Mouse (Mus musculus) liver, adult 2 months (tissue): ENCODE results near the gene Crbn. TPM values are rescaled to one million over a fixed set of nuclear protein-coding genes. Genes with fewer than 3 reads are reported as not detected.

Experiments
- DNase-seq: peaks from one replicate; pipeline ENCODE4 v3.0.0-alpha.2; 2011; ENCODE audit warnings: low read depth, low spot score; ENCODE audit errors: extremely low read depth
- H3K27ac ChIP-seq: fragments of 200-500 bp; replicated peaks from 2 replicates; pipeline ENCODE4 v1.5.1; 2012; ENCODE audit warnings: low read depth, mild to moderate bottlenecking, control low read depth, inconsistent platforms, low read length; ENCODE audit not compliant: insufficient read depth
- H3K27me3 ChIP-seq: fragments of 200-500 bp; 2 replicates; pipeline ENCODE4 v1.6.1; 2012; ENCODE audit warnings: mild to moderate bottlenecking, moderate library complexity, low read length, inconsistent platforms; ENCODE audit not compliant: control insufficient read depth, insufficient read depth
- H3K36me3 ChIP-seq: fragments of 200-500 bp; 2 replicates; pipeline ENCODE4 v1.6.1; 2012; ENCODE audit warnings: low read length, inconsistent platforms; ENCODE audit not compliant: control insufficient read depth, insufficient read depth
- H3K4me1 ChIP-seq: fragments of 200-500 bp; 2 replicates; pipeline ENCODE4 v1.6.1; 2011; ENCODE audit warnings: low read length; ENCODE audit not compliant: control insufficient read depth, insufficient read depth
- H3K4me3 ChIP-seq: fragments of 200-500 bp; 2 replicates; pipeline ENCODE4 v1.5.1; 2011; ENCODE audit warnings: low read depth, mild to moderate bottlenecking, control low read depth, low read length, moderate library complexity; ENCODE audit not compliant: insufficient read depth
- H3K79me2 ChIP-seq: fragments of 200-500 bp; 2 replicates; pipeline ENCODE4 v1.6.1; 2012; ENCODE audit warnings: inconsistent platforms, mild to moderate bottlenecking, low read length, moderate library complexity; ENCODE audit not compliant: control insufficient read depth, insufficient read depth
- H3K9ac ChIP-seq: fragments of 200-500 bp; 2 replicates; pipeline ENCODE4 v1.6.1; 2012; ENCODE audit warnings: low read depth, mild to moderate bottlenecking, control low read depth, inconsistent platforms, low read length
- CTCF ChIP-seq: fragments of 200-500 bp; IDR thresholded peaks from 2 replicates; pipeline ENCODE4 v1.5.1; 2011; ENCODE audit warnings: low read depth, low read length, control low read depth
- POLR2A ChIP-seq: fragments of 200-500 bp; IDR thresholded peaks from 2 replicates; pipeline ENCODE4 v1.6.1; 2011; ENCODE audit warnings: low read length, control low read depth; ENCODE audit not compliant: insufficient read depth; ENCODE audit errors: extremely low read depth
- WGBS: fragments of 180-500 bp; shearing (Covaris S2); methylation state at CpG from one replicate; pipeline ENCODE4 v1.1.7; 2018; 5-methylcytosine and 5-hydroxymethylcytosine counted together
- polyA plus RNA-seq: library from polyadenylated mRNA; depleted of rRNA; stranded (reverse); fragments of >200 nt; gene quantifications from 2 replicates; pipeline ENCODE4 v1.2.3, GENCODE M21; 2012; rRNA removed
- total RNA-seq: library from RNA; depleted of rRNA; stranded (reverse); fragments of >200 nt; gene quantifications from 2 replicates; pipeline ENCODE4 v1.2.3, GENCODE M21; 2014; rRNA removed

Crbn gene
- total and polyA plus RNA-seq, 2 experiments: 8.6 to 49.2 TPM

DNA sequence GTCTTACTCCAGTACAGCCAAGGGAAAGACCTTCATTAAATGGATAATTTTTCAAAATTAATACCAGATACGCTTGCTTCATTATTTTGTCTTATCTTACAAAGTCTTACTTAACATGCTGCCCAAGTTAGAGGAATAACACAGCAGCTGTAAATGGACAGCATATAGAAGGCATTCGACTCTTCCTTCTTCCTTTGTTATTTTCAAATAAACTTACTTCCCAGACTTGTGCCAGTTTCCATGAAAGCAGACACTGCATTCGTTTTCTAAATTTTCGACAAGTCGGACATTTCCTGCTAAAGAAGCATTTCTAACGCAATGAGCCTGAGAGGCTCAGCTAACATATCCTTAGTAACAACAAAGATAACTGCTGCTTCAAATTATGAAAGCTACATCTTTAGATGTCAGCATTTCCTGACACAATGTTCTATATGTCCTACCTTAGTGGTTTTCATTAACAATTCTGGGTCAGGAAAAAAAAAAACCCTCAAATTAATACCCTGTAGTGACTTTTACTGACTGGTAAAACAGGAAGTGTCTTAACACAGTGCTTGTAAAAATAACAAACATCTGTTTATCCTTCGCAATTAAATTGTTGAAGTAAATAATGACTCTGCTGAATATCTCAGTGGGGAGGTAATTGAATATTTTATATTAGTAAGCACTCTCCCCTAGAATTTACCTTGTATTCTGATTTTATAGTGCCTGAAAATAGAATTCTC is 54.0 kb downstream of the Crbn start:
- TF ChIP-seq CTCF (no peak), POLR2A (no peak)
- no peaks in the 10 kb centered on the region for H3K36me3 ChIP-seq
- no peak overlapping the region for H3K4me3 ChIP-seq
- no peak overlapping the region for H3K9ac ChIP-seq
- DNase-seq: no peak
- no peaks in the 10 kb centered on the region for H3K79me2 ChIP-seq
- H3K27me3 ChIP-seq: no peaks in the 10 kb centered on the region
- 66% methylated on average over 7 of the region's 7 CpGs for WGBS
- no peaks in the 10 kb centered on the region for H3K4me1 ChIP-seq
- H3K27ac ChIP-seq: no peak overlapping the region

DNA sequence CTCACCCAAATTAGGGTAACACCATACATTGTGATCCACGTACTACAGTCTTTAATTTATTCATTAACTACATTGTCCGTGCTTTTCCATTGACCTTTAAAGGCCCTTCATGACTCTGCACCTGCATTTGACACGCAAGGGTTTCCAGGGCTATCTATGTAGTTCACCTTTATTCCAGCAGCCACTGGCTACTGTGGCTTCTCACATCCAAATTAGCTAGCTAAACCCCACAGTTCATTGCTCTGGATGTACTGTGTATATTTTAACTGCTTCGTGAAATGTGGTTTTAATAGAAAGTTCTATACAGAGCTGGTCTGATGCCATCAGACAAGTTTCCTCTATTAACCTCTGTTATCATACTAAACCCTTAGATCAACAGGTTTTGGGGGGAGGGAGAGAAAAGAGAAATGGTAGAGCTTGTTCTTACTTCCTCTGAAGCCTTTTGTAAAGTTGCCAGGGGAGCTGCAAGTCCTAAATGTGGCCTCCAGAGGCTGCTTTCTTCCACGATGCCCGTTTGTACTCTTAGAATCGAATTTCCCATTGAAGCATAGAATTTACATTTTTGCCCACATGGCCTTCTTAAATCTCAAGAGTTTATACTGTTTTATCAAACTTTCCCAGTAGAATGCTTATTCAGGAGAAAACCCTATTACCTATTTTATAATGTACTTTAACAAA is 56.2 kb downstream of the Crbn start:
- Histone ChIP-seq H3K36me3 (no peaks in the 10 kb centered on the region), H3K9ac (no peak overlapping the region), H3K79me2 (no peaks in the 10 kb centered on the region), H3K4me1 (no peaks in the 10 kb centered on the region), H3K27me3 (no peaks in the 10 kb centered on the region), H3K4me3 (no peak overlapping the region), H3K27ac (no peak overlapping the region)
- 78% methylated on average over 7 of the region's 7 CpGs for WGBS
- TF ChIP-seq CTCF (no peak), POLR2A (no peak)
- no peak for DNase-seq

DNA sequence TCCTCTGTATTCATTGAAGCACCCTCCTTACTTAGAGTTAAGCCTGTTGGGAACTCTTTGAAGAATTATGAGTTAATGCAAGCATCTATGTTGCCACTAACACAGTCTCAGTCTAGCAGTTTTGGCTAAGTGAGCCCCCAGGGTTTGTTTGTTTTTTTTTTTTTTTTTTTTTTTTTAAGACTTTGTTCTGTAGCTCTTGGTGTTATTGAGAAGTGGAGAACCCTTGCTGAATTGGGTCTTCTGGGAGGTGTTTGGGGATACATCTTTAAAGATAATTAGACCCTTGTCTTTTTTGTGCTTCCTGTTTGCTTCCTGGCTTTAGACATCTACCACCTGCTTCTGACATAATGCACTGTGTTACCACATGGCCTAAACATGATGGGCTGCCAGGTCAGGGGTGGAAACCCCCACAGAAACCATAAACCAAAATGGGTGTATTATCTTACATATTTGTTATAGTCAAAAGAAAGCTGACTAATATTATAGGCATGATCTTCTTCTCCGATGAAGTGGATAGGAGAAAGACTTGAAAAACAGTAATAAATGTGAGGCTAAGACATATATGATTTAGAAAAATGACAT is 59.5 kb downstream of the Crbn start:
- Histone ChIP-seq H3K4me3 (no peak overlapping the region), H3K36me3 (no peaks in the 10 kb centered on the region), H3K9ac (no peak overlapping the region), H3K4me1 (no peaks in the 10 kb centered on the region), H3K27me3 (no peaks in the 10 kb centered on the region), H3K27ac (no peak overlapping the region), H3K79me2 (no peaks in the 10 kb centered on the region)
- no peak for DNase-seq
- TF ChIP-seq CTCF: no peak
- no peak for TF ChIP-seq POLR2A
- 89% methylated on average over 1 of the region's 1 CpGs for WGBS

DNA sequence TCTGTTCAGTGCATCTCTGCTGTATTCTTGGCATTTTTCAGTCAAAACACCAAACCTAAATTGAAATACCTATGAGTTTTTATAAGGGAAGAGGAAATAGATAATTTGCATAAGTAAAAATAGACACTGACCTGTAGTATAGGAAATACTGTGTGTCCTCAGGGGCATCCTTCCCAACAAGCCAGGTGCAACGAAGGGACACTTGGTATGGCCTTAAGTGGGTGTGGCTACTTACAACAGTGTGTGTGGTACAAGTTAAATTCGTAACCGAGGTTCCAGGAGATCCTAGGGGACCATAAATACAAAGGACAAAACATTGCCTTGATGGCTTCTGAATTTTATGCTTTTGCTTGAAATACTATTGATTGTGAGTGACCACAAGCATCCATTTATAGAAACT is 61.6 kb downstream of the Crbn start:
- Histone ChIP-seq H3K79me2 (no peaks in the 10 kb centered on the region), H3K27ac (no peak overlapping the region), H3K9ac (no peak overlapping the region), H3K27me3 (no peaks in the 10 kb centered on the region), H3K4me3 (no peak overlapping the region), H3K36me3 (no peaks in the 10 kb centered on the region), H3K4me1 (no peaks in the 10 kb centered on the region)
- DNase-seq: no peak
- TF ChIP-seq CTCF: no peak
- TF ChIP-seq POLR2A: no peak
- 59% methylated on average over 3 of the region's 3 CpGs for WGBS

DNA sequence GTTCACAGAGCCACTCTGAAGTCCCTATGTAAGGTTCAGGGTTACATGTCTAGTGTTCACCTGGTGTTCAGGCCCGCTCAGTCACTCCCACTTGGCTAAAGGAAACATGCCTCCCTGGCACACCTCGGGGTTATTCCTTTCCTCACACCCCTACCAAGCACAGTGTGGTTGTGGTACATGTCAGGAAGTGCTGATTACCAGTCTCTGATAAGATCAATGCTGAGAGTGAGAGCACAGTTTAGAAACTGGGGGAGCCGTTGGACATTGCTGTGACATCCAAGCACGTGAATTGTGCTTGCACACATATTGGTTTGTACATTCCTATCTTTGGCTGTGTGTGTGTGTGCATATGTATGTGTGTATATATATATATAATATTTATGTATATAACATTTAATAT is 67.3 kb downstream of the Crbn start:
- no peaks in the 10 kb centered on the region for H3K79me2 ChIP-seq
- H3K4me1 ChIP-seq: no peaks in the 10 kb centered on the region

More for the DNA sequence above, 67.3 kb downstream of the Crbn start:
- TF ChIP-seq POLR2A (no peak), CTCF (no peak)
- no peaks in the 10 kb centered on the region for H3K27me3 ChIP-seq
- 68% methylated on average over 4 of the region's 4 CpGs for WGBS
- H3K9ac ChIP-seq: no peak overlapping the region
- no peak overlapping the region for H3K27ac ChIP-seq
- no peak for DNase-seq
- no peak overlapping the region for H3K4me3 ChIP-seq
- no peaks in the 10 kb centered on the region for H3K36me3 ChIP-seq

Other genes with a start within 250 kb of the Crbn start
- 0.09 and 0.20 TPM in 2 replicates for gene Il5ra, start 51.0 kb downstream of the Crbn start, total RNA-seq
- not detected in 2 replicates for gene Il5ra, start 51.0 kb downstream of the Crbn start, polyA plus RNA-seq
- 18.5 and 19.8 TPM in 2 replicates for gene Trnt1, start 31.0 kb downstream of the Crbn start, total RNA-seq
- 9.2 and 13.7 TPM in 2 replicates for gene Trnt1, start 31.0 kb downstream of the Crbn start, polyA plus RNA-seq